Mouse (Mus musculus) kidney, embryonic 16.5 days (tissue): ENCODE results near the gene Klrb1a. TPM values are rescaled to one million over a fixed set of nuclear protein-coding genes. Genes with fewer than 3 reads are reported as not detected.
"Not testable (repeated sequence)": the region's sequence is repeated elsewhere in the genome, so short reads cannot be mapped to it uniquely, and the experiment has no call there.

ENCODE experiments used
- ATAC-seq: fragments of 200-750 bp; cut with Nextera tagmentation; 2 replicates; pipeline ENCODE4 v1.8.0; 2017; ENCODE audit warnings: moderate TSS enrichment; ENCODE audit not compliant: low FRiP score, low TSS enrichment
- H3K27ac ChIP-seq: fragments of 300-500 bp; sonication (generic); 2 replicates; pipeline ENCODE4 v1.5.1; 2014; ENCODE audit warnings: low read length
- H3K27me3 ChIP-seq: fragments of 300-500 bp; sonication (generic); 2 replicates; pipeline ENCODE4 v1.6.1; 2014; ENCODE audit warnings: low read length, control low read depth, mixed read lengths; ENCODE audit not compliant: insufficient read depth
- H3K36me3 ChIP-seq: fragments of 300-500 bp; sonication (generic); 2 replicates; pipeline ENCODE4 v1.6.1; 2014; ENCODE audit warnings: low read length, control low read depth, mixed read lengths; ENCODE audit not compliant: insufficient read depth
- H3K4me1 ChIP-seq: fragments of 300-500 bp; sonication (generic); 2 replicates; pipeline ENCODE4 v1.6.1; 2014; ENCODE audit warnings: low read length, control low read depth, mixed read lengths; ENCODE audit not compliant: insufficient read depth
- H3K4me2 ChIP-seq: fragments of 300-500 bp; sonication (generic); replicated peaks from 2 replicates; pipeline ENCODE4 v1.6.1; 2014; ENCODE audit warnings: low read depth, low read length
- H3K4me3 ChIP-seq: fragments of 300-500 bp; sonication (generic); 2 replicates; pipeline ENCODE4 v1.5.1; 2014; ENCODE audit warnings: mild to moderate bottlenecking, low read length
- H3K9ac ChIP-seq: fragments of 300-500 bp; sonication (generic); replicated peaks from 2 replicates; pipeline ENCODE4 v1.6.1; 2014; ENCODE audit warnings: low read length
- H3K9me3 ChIP-seq: fragments of 300-500 bp; sonication (generic); 2 replicates; pipeline ENCODE4 v1.6.1; 2016; ENCODE audit warnings: low read length, control low read depth
- WGBS: fragments of 180-500 bp; shearing (Covaris S2); extraction: QIAGEN DNeasy Blood & Tissue Kit; methylation state at CpG from one replicate; pipeline ENCODE4 v1.1.7; 2014; 5-methylcytosine and 5-hydroxymethylcytosine counted together
- polyA plus RNA-seq: library from polyadenylated mRNA; unstranded; fragments of >200 nt; fragmentation: Nextera tagmentation; extraction: Ambion mirVana; gene quantifications from 2 replicates; pipeline ENCODE4 v1.2.1, GENCODE M21; 2015

The Klrb1a gene
- not detected in 2 replicates for polyA plus RNA-seq

- not testable (repeated sequence) for H3K4me3 ChIP-seq, H3K27ac ChIP-seq, H3K4me1 ChIP-seq, ATAC-seq, H3K27me3 ChIP-seq, H3K9me3 ChIP-seq, H3K36me3 ChIP-seq, H3K9ac ChIP-seq, H3K4me2 ChIP-seq
- 97% methylated on average over 5 of the region's 5 CpGs for WGBS
Observed at GRCm38 (mm10) chr6:128623433-128623832, at the start of gene Klrb1a. Gene Klrb1a (minus strand): TSS chr6:128623533.

- no peaks in the 10 kb centered on the region for H3K36me3 ChIP-seq
- peaks cover 3% of the 10 kb centered on the region; the same call in 1 of the 2 replicates for H3K9me3 ChIP-seq
- no peak overlapping the region for H3K27ac ChIP-seq
- no peak overlapping the region for H3K4me2 ChIP-seq
- H3K9ac ChIP-seq, result no peak overlapping the region
- WGBS, result 54% methylated on average over 4 of the region's 4 CpGs
- no peaks in the 10 kb centered on the region for H3K27me3 ChIP-seq
- no peak for ATAC-seq
- no peaks in the 10 kb centered on the region for H3K4me1 ChIP-seq
- H3K4me3 ChIP-seq, result no peak overlapping the region
Observed at GRCm38 (mm10) chr6:128669936-128670335, 46.6 kb upstream of the Klrb1a start.

GRCm38 (mm10) chr6:128662206-128662605 lies 38.9 kb upstream of the Klrb1a start, which contains the start of gene Clec2h:
Gene Clec2h (plus strand): TSS chr6:128662385.
- Histone ChIP-seq H3K36me3 (no peaks in the 10 kb centered on the region), H3K9ac (no peak within 1 kb of the TSS), H3K4me1 (no peaks in the 10 kb centered on the region), H3K4me3 (no peak within 1 kb of the TSS), H3K27ac (no peak within 1 kb of the TSS), H3K9me3 (no peaks in the 10 kb centered on the region), H3K4me2 (no peak within 1 kb of the TSS), H3K27me3 (no peaks in the 10 kb centered on the region)
- 13% methylated on average over 1 of the region's 1 CpGs for WGBS
- ATAC-seq, result no peak

DNA sequence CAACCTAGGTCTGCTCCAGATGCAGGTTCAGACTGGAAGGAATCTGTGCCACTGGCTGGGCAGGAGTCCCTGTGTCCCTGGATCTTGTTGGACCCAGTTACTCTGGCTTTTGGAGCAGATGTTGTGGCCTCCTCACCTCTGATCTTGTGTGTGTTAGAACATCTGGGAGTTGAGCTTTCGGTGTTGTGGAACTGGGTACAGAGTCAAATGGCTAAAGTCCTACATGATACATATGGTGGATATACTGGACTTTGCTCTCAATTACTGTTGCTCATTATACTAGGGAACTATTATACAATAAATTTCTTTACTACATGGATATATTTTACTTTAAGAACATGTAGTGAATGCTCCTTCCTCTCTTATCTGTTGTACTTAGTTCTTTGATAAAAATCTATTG lies 37.9 kb upstream of the Klrb1a start:
- no peak overlapping the region for H3K27ac ChIP-seq
- WGBS, result 94% methylated on average over 1 of the region's 1 CpGs
- no peak overlapping the region for H3K9ac ChIP-seq
- H3K27me3 ChIP-seq, result no peaks in the 10 kb centered on the region
- no peaks in the 10 kb centered on the region for H3K36me3 ChIP-seq
- H3K4me2 ChIP-seq, result no peak overlapping the region
- no peak overlapping the region for H3K4me3 ChIP-seq
- no peaks in the 10 kb centered on the region for H3K4me1 ChIP-seq
- no peaks in the 10 kb centered on the region for H3K9me3 ChIP-seq
- ATAC-seq, result no peak

- Histone ChIP-seq H3K9me3 (no peaks in the 10 kb centered on the region), H3K4me3 (no peak overlapping the region), H3K4me2 (no peak overlapping the region), H3K27ac (no peak overlapping the region), H3K36me3 (no peaks in the 10 kb centered on the region), H3K27me3 (no peaks in the 10 kb centered on the region), H3K4me1 (no peaks in the 10 kb centered on the region), H3K9ac (no peak overlapping the region)
- 96% methylated on average over 1 of the region's 1 CpGs for WGBS
- no peak for ATAC-seq
Observed at GRCm38 (mm10) chr6:128652938-128653337, 29.6 kb upstream of the Klrb1a start.

DNA sequence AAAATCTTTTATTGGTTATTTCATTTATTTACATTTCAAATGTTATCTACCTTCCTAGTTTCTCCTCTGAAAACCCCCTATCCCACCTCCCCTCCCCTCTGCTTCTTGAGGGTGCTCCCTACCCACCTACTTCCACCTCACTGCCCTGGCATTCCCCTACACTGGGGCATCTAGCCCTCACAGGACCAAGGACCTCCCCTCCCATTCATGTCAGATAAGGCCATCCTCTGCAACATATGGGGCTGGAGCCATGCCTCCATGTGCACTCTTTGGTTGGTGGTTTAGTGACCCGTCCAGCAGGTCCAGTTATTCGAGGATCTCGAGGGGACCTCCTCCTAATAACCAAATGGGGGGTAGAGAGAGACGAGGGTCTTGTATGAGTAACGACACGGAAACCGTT lies 27.5 kb upstream of the Klrb1a start:
- 78% methylated on average over 4 of the region's 7 CpGs for WGBS
- not testable (repeated sequence) for ATAC-seq

DNA sequence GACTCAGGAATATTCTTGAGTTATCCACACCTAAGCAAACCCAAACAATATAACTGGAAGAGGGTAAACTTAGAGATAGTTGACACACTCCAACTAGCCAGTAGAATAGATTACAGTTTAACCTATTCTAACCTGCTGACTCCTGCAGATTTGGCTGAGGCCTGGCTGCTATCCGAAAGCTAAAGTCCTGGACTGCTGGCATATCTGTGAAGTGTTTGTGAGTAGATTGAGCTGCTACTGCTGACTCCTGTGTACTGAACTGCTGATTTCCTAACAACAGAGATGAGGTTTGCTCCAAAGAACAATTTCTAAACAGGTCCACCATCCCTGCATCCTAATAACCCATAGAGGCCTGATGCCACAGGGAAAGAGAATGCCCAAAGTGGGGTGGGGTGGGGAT lies 26.9 kb upstream of the Klrb1a start:
- Histone ChIP-seq H3K9ac (no peak overlapping the region), H3K9me3 (no peaks in the 10 kb centered on the region), H3K36me3 (no peaks in the 10 kb centered on the region), H3K27me3 (no peaks in the 10 kb centered on the region), H3K4me1 (no peaks in the 10 kb centered on the region), H3K27ac (no peak overlapping the region), H3K4me3 (no peak overlapping the region), H3K4me2 (no peak overlapping the region)
- WGBS, result 67% methylated on average over 1 of the region's 1 CpGs
- peak; percentile 51; the same call in 1 of the 2 replicates for ATAC-seq

More for the DNA sequence above, 27.5 kb upstream of the Klrb1a start:
- H3K27me3 ChIP-seq, H3K36me3 ChIP-seq, H3K4me3 ChIP-seq, H3K9ac ChIP-seq, H3K4me1 ChIP-seq, H3K4me2 ChIP-seq, H3K9me3 ChIP-seq, H3K27ac ChIP-seq: not testable (repeated sequence)

DNA sequence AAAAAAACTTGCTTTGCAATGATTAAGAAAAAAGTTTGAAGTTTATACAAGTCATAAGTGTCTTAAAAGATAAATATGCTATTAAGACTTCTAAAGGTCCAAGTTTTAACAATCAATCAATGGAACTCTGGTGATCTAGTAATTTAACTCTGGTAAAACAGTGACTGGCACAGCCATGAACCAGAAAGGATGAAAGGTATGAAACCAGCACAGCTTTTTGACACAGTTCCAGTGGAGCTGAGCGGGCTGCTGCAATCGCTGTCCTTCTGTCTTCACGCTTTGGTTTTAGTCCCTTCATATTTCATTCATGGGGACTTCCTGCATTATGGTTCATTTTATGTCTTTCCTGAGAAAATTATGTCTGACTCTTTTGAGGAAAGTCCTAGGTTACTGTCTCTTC lies 26.3 kb upstream of the Klrb1a start:
- Histone ChIP-seq H3K9me3 (no peaks in the 10 kb centered on the region), H3K27ac (no peak overlapping the region), H3K9ac (no peak overlapping the region), H3K4me1 (no peaks in the 10 kb centered on the region), H3K4me2 (no peak overlapping the region), H3K36me3 (no peaks in the 10 kb centered on the region), H3K4me3 (no peak overlapping the region), H3K27me3 (no peaks in the 10 kb centered on the region)
- 66% methylated on average over 3 of the region's 3 CpGs for WGBS
- ATAC-seq, result no peak

DNA sequence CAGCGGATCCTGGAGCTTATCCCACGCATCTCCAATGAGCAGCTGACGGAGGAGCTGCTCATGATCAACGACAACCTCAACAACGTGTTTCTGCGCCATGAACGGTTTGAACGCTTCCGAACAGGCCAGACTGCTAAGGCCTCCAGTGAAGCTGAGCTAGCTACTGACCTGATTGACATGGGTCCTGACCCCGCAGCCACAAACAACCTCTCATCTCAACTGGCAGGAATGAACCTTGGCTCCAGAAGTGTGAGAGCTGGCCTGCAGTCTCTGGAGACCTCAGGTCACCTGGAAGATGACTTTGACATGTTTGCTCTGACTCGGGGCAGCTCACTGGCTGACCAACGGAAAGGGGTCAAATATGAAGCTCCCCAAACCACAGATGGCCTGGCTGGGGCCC lies 22.4 kb upstream of the Klrb1a start:
- H3K36me3 ChIP-seq, H3K9me3 ChIP-seq, H3K27me3 ChIP-seq, H3K4me2 ChIP-seq, H3K9ac ChIP-seq, ATAC-seq, H3K4me1 ChIP-seq, H3K4me3 ChIP-seq, H3K27ac ChIP-seq: not testable (repeated sequence)
- 82% methylated on average over 12 of the region's 12 CpGs for WGBS

GRCm38 (mm10) chr6:128644694-128645093 lies 21.4 kb upstream of the Klrb1a start:
- H3K27me3 ChIP-seq, H3K4me3 ChIP-seq, ATAC-seq, H3K4me1 ChIP-seq, H3K9ac ChIP-seq, H3K4me2 ChIP-seq, H3K27ac ChIP-seq, H3K36me3 ChIP-seq, H3K9me3 ChIP-seq: not testable (repeated sequence)
- WGBS, result 96% methylated on average over 20 of the region's 20 CpGs
